Mouse (Mus musculus) liver, adult 2 months (tissue): ENCODE data around the gene Gm20388. TPM values are rescaled to one million over a fixed set of nuclear protein-coding genes. Genes with fewer than 3 reads are reported as not detected.
"Not testable (repeated sequence)": the region's sequence is repeated elsewhere in the genome, so short reads cannot be mapped to it uniquely, and the experiment has no call there.

Experiments used
- DNase-seq: peaks from one replicate; pipeline ENCODE4 v3.0.0-alpha.2; 2011; ENCODE audit warnings: low read depth, low spot score; ENCODE audit errors: extremely low read depth
- H3K27ac ChIP-seq: fragments of 200-500 bp; replicated peaks from 2 replicates; pipeline ENCODE4 v1.5.1; 2012; ENCODE audit warnings: low read depth, mild to moderate bottlenecking, control low read depth, inconsistent platforms, low read length; ENCODE audit not compliant: insufficient read depth
- H3K27me3 ChIP-seq: fragments of 200-500 bp; 2 replicates; pipeline ENCODE4 v1.6.1; 2012; ENCODE audit warnings: mild to moderate bottlenecking, moderate library complexity, low read length, inconsistent platforms; ENCODE audit not compliant: control insufficient read depth, insufficient read depth
- H3K36me3 ChIP-seq: fragments of 200-500 bp; 2 replicates; pipeline ENCODE4 v1.6.1; 2012; ENCODE audit warnings: low read length, inconsistent platforms; ENCODE audit not compliant: control insufficient read depth, insufficient read depth
- H3K4me1 ChIP-seq: fragments of 200-500 bp; 2 replicates; pipeline ENCODE4 v1.6.1; 2011; ENCODE audit warnings: low read length; ENCODE audit not compliant: control insufficient read depth, insufficient read depth
- H3K4me3 ChIP-seq: fragments of 200-500 bp; 2 replicates; pipeline ENCODE4 v1.5.1; 2011; ENCODE audit warnings: low read depth, mild to moderate bottlenecking, control low read depth, low read length, moderate library complexity; ENCODE audit not compliant: insufficient read depth
- H3K79me2 ChIP-seq: fragments of 200-500 bp; 2 replicates; pipeline ENCODE4 v1.6.1; 2012; ENCODE audit warnings: inconsistent platforms, mild to moderate bottlenecking, low read length, moderate library complexity; ENCODE audit not compliant: control insufficient read depth, insufficient read depth
- H3K9ac ChIP-seq: fragments of 200-500 bp; 2 replicates; pipeline ENCODE4 v1.6.1; 2012; ENCODE audit warnings: low read depth, mild to moderate bottlenecking, control low read depth, inconsistent platforms, low read length
- CTCF ChIP-seq: fragments of 200-500 bp; IDR thresholded peaks from 2 replicates; pipeline ENCODE4 v1.5.1; 2011; ENCODE audit warnings: low read depth, low read length, control low read depth
- POLR2A ChIP-seq: fragments of 200-500 bp; IDR thresholded peaks from 2 replicates; pipeline ENCODE4 v1.6.1; 2011; ENCODE audit warnings: low read length, control low read depth; ENCODE audit not compliant: insufficient read depth; ENCODE audit errors: extremely low read depth
- WGBS: fragments of 180-500 bp; shearing (Covaris S2); methylation state at CpG from one replicate; pipeline ENCODE4 v1.1.7; 2018; 5-methylcytosine and 5-hydroxymethylcytosine counted together
- polyA plus RNA-seq: library from polyadenylated mRNA; depleted of rRNA; stranded (reverse); fragments of >200 nt; gene quantifications from 2 replicates; pipeline ENCODE4 v1.2.3, GENCODE M21; 2012
- total RNA-seq: library from RNA; depleted of rRNA; stranded (reverse); fragments of >200 nt; gene quantifications from 2 replicates; pipeline ENCODE4 v1.2.3, GENCODE M21; 2014

The Gm20388 gene
- total and polyA plus RNA-seq, 2 experiments = 6.4 to 19.9 TPM

GRCm38 (mm10) chr8:120675718-120676117 is 765.1 kb downstream of the Gm20388 start:
- Histone ChIP-seq H3K4me3 (no peak overlapping the region), H3K36me3 (peaks cover 15% of the 10 kb centered on the region; the same call in 1 of the 2 replicates), H3K4me1 (no peaks in the 10 kb centered on the region), H3K27me3 (no peaks in the 10 kb centered on the region), H3K9ac (no peak overlapping the region), H3K27ac (no peak overlapping the region), H3K79me2 (no peaks in the 10 kb centered on the region)
- no peak for DNase-seq
- 88% methylated on average over 8 of the region's 8 CpGs for WGBS
- no peak for TF ChIP-seq CTCF
- TF ChIP-seq POLR2A = no peak

- WGBS = 14% methylated on average over 10 of the region's 10 CpGs
- DNase-seq = peak; percentile 39
- H3K9ac ChIP-seq = no peak overlapping the region
- TF ChIP-seq POLR2A (no peak), CTCF (peak; percentile 86)
- H3K27ac ChIP-seq = no peak overlapping the region
- no peaks in the 10 kb centered on the region for H3K27me3 ChIP-seq
- no peak overlapping the region for H3K4me3 ChIP-seq
- peaks cover 4% of the 10 kb centered on the region; the same call in 1 of the 2 replicates for H3K36me3 ChIP-seq
- H3K79me2 ChIP-seq = no peaks in the 10 kb centered on the region
- H3K4me1 ChIP-seq = no peaks in the 10 kb centered on the region
These were observed 767.8 kb downstream of the Gm20388 start for GRCm38 (mm10) chr8:120678447-120678846.

DNA sequence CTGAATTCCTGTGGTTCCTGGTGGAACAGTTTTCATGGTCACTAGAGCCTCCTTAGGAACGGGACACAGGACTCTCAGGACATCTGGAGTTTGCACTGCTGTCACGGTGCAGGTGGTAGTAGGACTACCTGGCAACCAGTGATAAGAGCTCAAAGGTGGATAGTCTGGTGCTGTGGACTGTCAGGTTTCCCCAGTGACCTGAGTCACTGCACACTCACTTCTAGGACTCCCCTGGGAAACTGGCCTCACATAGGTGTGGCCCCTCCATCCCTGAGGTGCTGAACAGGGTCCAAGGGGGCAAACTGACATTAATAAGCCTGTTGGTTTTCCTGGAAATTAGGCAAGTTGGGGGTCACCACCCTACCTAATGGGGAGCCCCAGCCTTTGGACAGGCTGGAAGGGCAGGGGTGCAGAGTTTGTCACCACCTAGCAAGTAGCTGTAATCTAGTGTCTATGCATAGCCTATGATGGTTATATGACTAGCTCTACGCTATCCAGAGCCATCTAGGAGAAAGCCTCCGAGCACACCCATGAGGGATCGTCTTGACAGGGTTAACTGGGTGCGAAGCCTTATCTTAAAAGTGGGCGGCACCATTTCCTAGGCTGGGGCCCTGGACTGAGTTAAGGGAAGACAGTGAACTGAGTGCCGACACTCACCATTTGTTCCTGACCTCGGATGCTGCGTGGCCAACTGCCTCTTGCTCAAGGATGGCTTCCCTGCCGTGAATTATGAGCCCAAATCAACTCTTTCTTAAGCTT is 769.2 kb downstream of the Gm20388 start:
- Histone ChIP-seq H3K27me3 (no peaks in the 10 kb centered on the region), H3K79me2 (no peaks in the 10 kb centered on the region), H3K4me1 (no peaks in the 10 kb centered on the region), H3K9ac (no peak overlapping the region), H3K4me3 (no peak overlapping the region), H3K36me3 (no peaks in the 10 kb centered on the region), H3K27ac (no peak overlapping the region)
- WGBS = 50% methylated on average over 11 of the region's 11 CpGs
- TF ChIP-seq POLR2A (no peak), CTCF (no peak)
- DNase-seq = no peak

DNA sequence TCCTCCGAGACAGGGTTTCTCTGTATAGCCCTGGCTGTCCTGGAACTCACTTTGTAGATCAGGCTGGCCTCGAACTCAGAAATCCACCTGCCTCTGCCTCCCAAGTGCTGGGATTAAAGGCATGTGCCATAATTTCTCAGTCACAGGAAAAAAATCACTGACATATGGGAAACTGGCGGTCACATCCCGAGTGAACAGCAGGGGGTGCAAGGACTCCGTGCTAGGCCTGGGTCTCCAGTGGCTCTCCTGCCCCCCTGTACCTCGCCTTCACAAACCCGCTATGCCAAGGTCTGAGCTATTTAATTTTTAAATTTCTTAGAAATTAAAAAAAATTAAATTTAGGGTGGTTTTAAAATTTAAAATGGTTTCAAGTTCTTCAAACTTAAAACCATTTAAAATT is 769.8 kb downstream of the Gm20388 start:
- H3K27me3 ChIP-seq, H3K9ac ChIP-seq, H3K79me2 ChIP-seq, H3K27ac ChIP-seq, H3K4me1 ChIP-seq, DNase-seq, H3K4me3 ChIP-seq, H3K36me3 ChIP-seq: not testable (repeated sequence)
- peak; percentile 76 for TF ChIP-seq CTCF
- 60% methylated on average over 7 of the region's 7 CpGs for WGBS

GRCm38 (mm10) chr8:120681113-120681512 is 770.5 kb downstream of the Gm20388 start:
- 75% methylated on average over 10 of the region's 10 CpGs for WGBS
- H3K9ac ChIP-seq = no peak overlapping the region
- H3K27me3 ChIP-seq = no peaks in the 10 kb centered on the region
- no peaks in the 10 kb centered on the region for H3K4me1 ChIP-seq
- H3K27ac ChIP-seq = no peak overlapping the region
- H3K4me3 ChIP-seq = no peak overlapping the region
- no peak for TF ChIP-seq CTCF
- TF ChIP-seq POLR2A = no peak
- no peaks in the 10 kb centered on the region for H3K79me2 ChIP-seq
- no peak for DNase-seq
- no peaks in the 10 kb centered on the region for H3K36me3 ChIP-seq

DNA sequence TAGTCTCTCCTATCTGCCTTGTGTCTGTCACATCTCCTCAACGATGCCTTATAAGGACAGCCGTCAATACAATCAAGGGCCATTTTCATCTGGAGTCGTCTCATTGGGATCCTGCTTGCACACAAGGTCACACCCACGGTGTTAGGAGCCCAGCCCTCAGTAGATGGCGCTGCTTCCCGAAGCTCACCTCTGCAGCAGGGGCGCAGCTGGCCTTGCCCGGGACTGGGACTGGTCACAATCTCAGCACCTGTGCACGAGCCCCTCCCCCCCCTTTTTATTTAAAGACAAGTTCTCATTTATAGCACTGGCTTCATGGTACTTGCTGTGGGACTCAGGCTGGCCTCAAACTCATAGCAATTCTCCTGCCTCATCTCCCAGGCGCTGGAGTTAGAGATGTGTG is 773.0 kb downstream of the Gm20388 start:
- Histone ChIP-seq H3K27ac (no peak overlapping the region), H3K36me3 (no peaks in the 10 kb centered on the region), H3K4me3 (no peak overlapping the region), H3K79me2 (no peaks in the 10 kb centered on the region), H3K27me3 (no peaks in the 10 kb centered on the region), H3K9ac (no peak overlapping the region), H3K4me1 (no peaks in the 10 kb centered on the region)
- peak; percentile 38 for DNase-seq
- TF ChIP-seq CTCF (peak; percentile 94), POLR2A (no peak)
- 18% methylated on average over 10 of the region's 10 CpGs for WGBS
